Mouse (Mus musculus) urinary bladder, postnatal 10 days (tissue): ENCODE data around the gene Cnbd2.

Experiments used
- DNase-seq: peaks from one replicate; pipeline ENCODE4 v3.0.0; 2022; ENCODE audit warnings: low spot score

Gene Cnbd2

GRCm38 (mm10) chr2:156311841-156312291 is 233 bp upstream of the Cnbd2 start:
- no peak for DNase-seq

GRCm38 (mm10) chr2:156313153-156313552 is 1.1 kb downstream of the Cnbd2 start:
- DNase-seq, result no peak

- no peak for DNase-seq
These were observed 2.7 kb downstream of the Cnbd2 start for GRCm38 (mm10) chr2:156314811-156315210.

- DNase-seq, result no peak
These were observed 6.4 kb downstream of the Cnbd2 start for GRCm38 (mm10) chr2:156318491-156318890.

GRCm38 (mm10) chr2:156321538-156321937 is 9.4 kb downstream of the Cnbd2 start:
- no peak for DNase-seq

- DNase-seq, result no peak
These were observed 12.1 kb downstream of the Cnbd2 start for GRCm38 (mm10) chr2:156324116-156324588.

- no peak for DNase-seq
These were observed 12.6 kb downstream of the Cnbd2 start for GRCm38 (mm10) chr2:156324681-156325080.

GRCm38 (mm10) chr2:156330681-156331080 is 18.6 kb downstream of the Cnbd2 start:
- DNase-seq, result no peak

- no peak for DNase-seq
These were observed 19.4 kb downstream of the Cnbd2 start for GRCm38 (mm10) chr2:156331446-156331965.

- no peak for DNase-seq
These were observed 28.0 kb downstream of the Cnbd2 start for GRCm38 (mm10) chr2:156340078-156340477.

GRCm38 (mm10) chr2:156344775-156345532 is 32.9 kb downstream of the Cnbd2 start:
- DNase-seq, result no peak

- DNase-seq, result no peak
These were observed 36.7 kb downstream of the Cnbd2 start for GRCm38 (mm10) chr2:156348812-156349211.

- DNase-seq, result no peak
These were observed 37.3 kb downstream of the Cnbd2 start for GRCm38 (mm10) chr2:156349286-156349848.

GRCm38 (mm10) chr2:156351243-156351642 is 39.1 kb downstream of the Cnbd2 start:
- DNase-seq, result no peak

- no peak for DNase-seq
These were observed 40.5 kb downstream of the Cnbd2 start for GRCm38 (mm10) chr2:156352413-156353165.

- no peak for DNase-seq
These were observed 41.2 kb downstream of the Cnbd2 start for GRCm38 (mm10) chr2:156353265-156353692.

- DNase-seq, result no peak
These were observed 43.9 kb downstream of the Cnbd2 start for GRCm38 (mm10) chr2:156356031-156356430.

- no peak for DNase-seq
These were observed 56.4 kb downstream of the Cnbd2 start for GRCm38 (mm10) chr2:156368465-156368864.

GRCm38 (mm10) chr2:156370896-156371295 is 58.8 kb downstream of the Cnbd2 start:
- DNase-seq, result no peak

- no peak for DNase-seq
These were observed 64.9 kb downstream of the Cnbd2 start for GRCm38 (mm10) chr2:156376956-156377355.

GRCm38 (mm10) chr2:156379929-156380328 is 67.8 kb downstream of the Cnbd2 start:
- DNase-seq, result no peak

- DNase-seq, result no peak
These were observed 69.3 kb downstream of the Cnbd2 start for GRCm38 (mm10) chr2:156381350-156381749.
